ENCODE assay signal across 8 mouse cellular contexts in the genomic region with DNA sequence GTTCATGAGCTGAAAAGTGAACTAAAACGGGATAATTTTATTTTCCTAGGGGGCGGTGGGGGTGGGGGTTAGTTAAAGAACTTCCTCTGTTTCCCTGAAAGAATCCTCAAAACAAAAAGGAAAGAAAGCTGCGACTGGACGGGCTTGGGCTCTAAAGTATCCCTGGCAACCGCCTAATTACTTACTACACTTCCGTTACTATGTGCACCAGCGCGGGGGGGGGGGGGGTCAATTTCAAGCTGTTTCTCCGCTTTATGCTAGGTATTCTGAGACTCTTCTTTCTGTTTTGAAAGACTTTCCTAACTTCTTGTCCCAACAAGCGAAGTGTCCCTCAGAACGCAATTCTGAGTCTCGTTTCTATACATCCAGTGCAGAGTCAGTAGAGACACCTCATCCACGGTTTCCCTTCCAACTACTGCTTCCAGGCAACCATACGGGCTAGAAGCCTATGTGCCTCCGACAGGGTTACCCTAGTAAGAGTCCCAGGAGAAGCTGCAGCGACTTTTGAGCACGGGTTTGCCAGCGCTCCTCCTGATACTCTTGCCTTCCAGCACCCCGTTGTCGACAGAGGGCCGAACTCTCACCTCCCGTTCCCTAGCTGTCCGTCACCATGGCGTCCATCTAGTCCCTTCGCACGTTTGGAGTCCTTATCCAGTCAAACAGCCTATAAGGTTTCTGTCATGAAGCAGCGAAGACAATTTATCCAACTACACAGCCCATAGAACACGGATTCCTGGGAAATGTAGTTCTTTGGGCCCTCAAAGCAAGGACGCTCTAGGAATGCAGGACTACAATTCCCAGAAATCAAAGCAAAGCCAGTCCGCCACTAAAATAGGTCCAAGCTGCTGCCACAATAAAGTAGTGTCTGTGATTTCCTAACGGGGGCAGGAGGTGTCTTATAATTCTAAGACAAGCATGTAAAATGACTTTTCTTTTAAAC. TPM values are rescaled to one million over a fixed set of nuclear protein-coding genes. Genes with fewer than 3 reads are reported as not detected.
A peak's percentile ranks its signal among the peaks of the same experiment; 100 is the strongest.
DNase-seq lines count a peak whose midpoint lies in the region; ATAC-seq and TF ChIP-seq lines count a peak whose summit lies in the region.

No protein-coding gene starts in this region.

- 2% methylated on average over 31 of the region's 31 CpGs for WGBS in embryonic facial prominence, embryonic 13.5 days
- under 1% methylated on average over 31 of the region's 31 CpGs for WGBS in kidney, adult 2 months
- WGBS in limb, embryonic 12.5 days: 2% methylated on average over 31 of the region's 31 CpGs
- WGBS in midbrain, embryonic 15.5 days: under 1% methylated on average over 31 of the region's 31 CpGs
- WGBS in spleen, adult 2 months: 26% methylated on average over 31 of the region's 31 CpGs

- peak overlapping the region; percentile 81 for H3K9ac ChIP-seq in embryonic facial prominence, embryonic 13.5 days
- H3K9ac ChIP-seq in limb, embryonic 12.5 days (replicated peaks): peak overlapping the region; percentile 65
- peak overlapping the region; percentile 66 for H3K9ac ChIP-seq in midbrain, embryonic 15.5 days

- no peaks in the 10 kb centered on the region for H3K9me3 ChIP-seq in embryonic facial prominence, embryonic 13.5 days
- H3K9me3 ChIP-seq in limb, embryonic 12.5 days: no peaks in the 10 kb centered on the region
- H3K9me3 ChIP-seq in midbrain, embryonic 15.5 days: no peaks in the 10 kb centered on the region

- H3K27ac ChIP-seq in embryonic facial prominence, embryonic 13.5 days: peak overlapping the region; percentile 91
- H3K27ac ChIP-seq in kidney, adult 2 months (ENCODE audit: insufficient read depth, low read depth, low read length): peak overlapping the region; percentile 68
- peak overlapping the region; percentile 87 for H3K27ac ChIP-seq in limb, embryonic 12.5 days
- H3K27ac ChIP-seq in midbrain, embryonic 15.5 days: peak overlapping the region; percentile 96
- peak overlapping the region; percentile 48; the same call in 1 of the 2 replicates for H3K27ac ChIP-seq in spleen, adult 2 months (ENCODE audit: insufficient read depth, low read length)

- no peaks in the 10 kb centered on the region for H3K36me3 ChIP-seq in embryonic facial prominence, embryonic 13.5 days
- no peaks in the 10 kb centered on the region for H3K36me3 ChIP-seq in kidney, adult 2 months (ENCODE audit: control insufficient read depth, insufficient read depth, low read length)
- no peaks in the 10 kb centered on the region for H3K36me3 ChIP-seq in limb, embryonic 12.5 days
- no peaks in the 10 kb centered on the region for H3K36me3 ChIP-seq in midbrain, embryonic 15.5 days (replicated peaks)
- no peaks in the 10 kb centered on the region for H3K36me3 ChIP-seq in spleen, adult 2 months (ENCODE audit: control insufficient read depth, insufficient read depth, low read length)

- peak; percentile 94 for DNase-seq in A20 (ENCODE audit: low read depth, low spot score)
- peak; percentile 48 for DNase-seq in adrenal gland, postnatal 25 days
- DNase-seq in heart, adult 18-20 months: peak; percentile 93 to 95
- peak; percentile 98 for DNase-seq in kidney, adult 2 months
- DNase-seq in spleen, adult 2 months (ENCODE audit: low read depth in 1 of 2, low spot score in 2 of 2): peak; percentile 38 to 45

- H3K4me1 ChIP-seq in embryonic facial prominence, embryonic 13.5 days: peaks cover 9% of the 10 kb centered on the region; the same call in 1 of the 2 replicates
- no peaks in the 10 kb centered on the region; the same call in 1 of the 2 replicates for H3K4me1 ChIP-seq in kidney, adult 2 months (ENCODE audit: control insufficient read depth, insufficient read depth, low read length)
- peaks cover 9% of the 10 kb centered on the region; the same call in 1 of the 2 replicates for H3K4me1 ChIP-seq in limb, embryonic 12.5 days (replicated peaks)
- peaks cover 12% of the 10 kb centered on the region for H3K4me1 ChIP-seq in midbrain, embryonic 15.5 days
- peaks cover 7% of the 10 kb centered on the region; the same call in 1 of the 2 replicates for H3K4me1 ChIP-seq in spleen, adult 2 months (ENCODE audit: control insufficient read depth, insufficient read depth, insufficient read length)

- H3K4me3 ChIP-seq in embryonic facial prominence, embryonic 13.5 days: peak overlapping the region; percentile 75
- H3K4me3 ChIP-seq in kidney, adult 2 months (ENCODE audit: insufficient read depth, low read depth, low read length): peak overlapping the region; percentile 97
- peak overlapping the region; percentile 68 for H3K4me3 ChIP-seq in limb, embryonic 12.5 days (replicated peaks)
- peak overlapping the region; percentile 75 for H3K4me3 ChIP-seq in midbrain, embryonic 15.5 days
- H3K4me3 ChIP-seq in spleen, adult 2 months (ENCODE audit: extremely low read depth, insufficient read depth, insufficient read length): peak overlapping the region; percentile 69

- peak overlapping the region; percentile 66 for H3K4me2 ChIP-seq in embryonic facial prominence, embryonic 13.5 days
- H3K4me2 ChIP-seq in limb, embryonic 12.5 days: peak overlapping the region; percentile 67
- H3K4me2 ChIP-seq in midbrain, embryonic 15.5 days: peak overlapping the region; percentile 71

- peak; percentile 43 for TF ChIP-seq POLR2A in kidney, adult 2 months (IDR thresholded peaks at IDR 0.05; ENCODE audit: low read depth, low read length)
- TF ChIP-seq POLR2A in spleen, adult 2 months (IDR thresholded peaks at IDR 0.05; ENCODE audit: low read depth, low read length): no peak

- no peak for TF ChIP-seq CTCF in kidney, adult 2 months (conservative IDR thresholded peaks at IDR 0.05; ENCODE audit: insufficient read depth, insufficient read length, low read depth, low read length)
- no peak for TF ChIP-seq CTCF in spleen, adult 2 months (IDR thresholded peaks at IDR 0.05; ENCODE audit: extremely low read depth, insufficient read depth, insufficient read length, insufficient replicate concordance)

- H3K27me3 ChIP-seq in embryonic facial prominence, embryonic 13.5 days: peaks cover 5% of the 10 kb centered on the region; the same call in 1 of the 2 replicates
- H3K27me3 ChIP-seq in kidney, adult 2 months (replicated peaks; ENCODE audit: control insufficient read depth, insufficient read depth, low read length): no peaks in the 10 kb centered on the region
- no peaks in the 10 kb centered on the region for H3K27me3 ChIP-seq in limb, embryonic 12.5 days
- H3K27me3 ChIP-seq in midbrain, embryonic 15.5 days (replicated peaks): no peaks in the 10 kb centered on the region
- peaks cover 2% of the 10 kb centered on the region; the same call in 1 of the 2 replicates for H3K27me3 ChIP-seq in spleen, adult 2 months (ENCODE audit: control insufficient read depth, insufficient read depth, low read length)

- peak; percentile 96 for ATAC-seq in embryonic facial prominence, embryonic 13.5 days (ENCODE audit: insufficient number of reproducible peaks, insufficient read depth, low FRiP score, low TSS enrichment, low read depth)
- peak; percentile 97 for ATAC-seq in limb, embryonic 12.5 days (ENCODE audit: insufficient number of reproducible peaks, insufficient read depth, low FRiP score, low TSS enrichment, low read depth)
- ATAC-seq in midbrain, embryonic 15.5 days (replicated peaks): peak; percentile 99

RNA-seq across cellular contexts. Expression of a gene that starts 4.0 kb away (rescaled TPM):
- total RNA-seq in adrenal gland, postnatal 25 days (2021): not detected in 2 replicates
- not detected in 2 replicates for polyA plus RNA-seq in embryonic facial prominence, embryonic 13.5 days (2015; fragmentation: Nextera tagmentation; extraction: Ambion mirVana)
- not detected for total RNA-seq in heart, adult 18-20 months (2021)
- not detected in 2 replicates for polyA plus RNA-seq in kidney, adult 2 months (2012; rRNA removed)
- polyA plus RNA-seq in limb, embryonic 12.5 days (2016; fragmentation: Nextera tagmentation; extraction: Ambion mirVana): not detected in 2 replicates
- not detected in 2 replicates for polyA plus RNA-seq in midbrain, embryonic 15.5 days (2015; fragmentation: Nextera tagmentation; extraction: Ambion mirVana)
- not detected in 2 replicates for polyA plus RNA-seq in spleen, adult 2 months (2012; rRNA removed)

RNA-seq across cellular contexts. Expression of a gene that starts 20.7 kb away (rescaled TPM):
- not detected in 2 replicates for total RNA-seq in adrenal gland, postnatal 25 days (2021)
- 0.10 and 0.12 TPM in 2 replicates for polyA plus RNA-seq in embryonic facial prominence, embryonic 13.5 days (2015; fragmentation: Nextera tagmentation; extraction: Ambion mirVana)
- total RNA-seq in heart, adult 18-20 months (2021): not detected
- polyA plus RNA-seq in kidney, adult 2 months (2012; rRNA removed): not detected in 2 replicates
- polyA plus RNA-seq in limb, embryonic 12.5 days (2016; fragmentation: Nextera tagmentation; extraction: Ambion mirVana): 0.34 and 0.51 TPM in 2 replicates
- polyA plus RNA-seq in midbrain, embryonic 15.5 days (2015; fragmentation: Nextera tagmentation; extraction: Ambion mirVana): 0.10 and 0.15 TPM in 2 replicates
- 0.06 and 0.12 TPM in 2 replicates for polyA plus RNA-seq in spleen, adult 2 months (2012; rRNA removed)

RNA-seq across cellular contexts. Expression of a gene that starts 20.8 kb away (rescaled TPM):
- 28.3 and 30.4 TPM in 2 replicates for total RNA-seq in adrenal gland, postnatal 25 days (2021)
- polyA plus RNA-seq in embryonic facial prominence, embryonic 13.5 days (2015; fragmentation: Nextera tagmentation; extraction: Ambion mirVana): 59.5 and 68.3 TPM in 2 replicates
- total RNA-seq in heart, adult 18-20 months (2021): 100 to 1,000 TPM in 1 of 2 experiments, 10 to 100 TPM in 1; 99.7 to 110 TPM
- 8.1 and 12.6 TPM in 2 replicates for polyA plus RNA-seq in kidney, adult 2 months (2012; rRNA removed)
- polyA plus RNA-seq in limb, embryonic 12.5 days (2016; fragmentation: Nextera tagmentation; extraction: Ambion mirVana): 57.7 and 58.1 TPM in 2 replicates
- polyA plus RNA-seq in midbrain, embryonic 15.5 days (2015; fragmentation: Nextera tagmentation; extraction: Ambion mirVana): 42.6 and 46.4 TPM in 2 replicates
- polyA plus RNA-seq in spleen, adult 2 months (2012; rRNA removed): 0.54 and 0.62 TPM in 2 replicates

RNA-seq across cellular contexts. Expression of a gene that starts 49.7 kb away (rescaled TPM):
- total RNA-seq in adrenal gland, postnatal 25 days (2021): 18.7 and 20.0 TPM in 2 replicates
- polyA plus RNA-seq in embryonic facial prominence, embryonic 13.5 days (2015; fragmentation: Nextera tagmentation; extraction: Ambion mirVana): 8.8 and 10.2 TPM in 2 replicates
- 1 to 10 TPM; 9.4 TPM for total RNA-seq in heart, adult 18-20 months (2021)
- 10.6 and 10.8 TPM in 2 replicates for polyA plus RNA-seq in kidney, adult 2 months (2012; rRNA removed)
- polyA plus RNA-seq in limb, embryonic 12.5 days (2016; fragmentation: Nextera tagmentation; extraction: Ambion mirVana): 11.3 and 12.6 TPM in 2 replicates
- 6.2 and 6.6 TPM in 2 replicates for polyA plus RNA-seq in midbrain, embryonic 15.5 days (2015; fragmentation: Nextera tagmentation; extraction: Ambion mirVana)
- polyA plus RNA-seq in spleen, adult 2 months (2012; rRNA removed): 8.6 and 9.9 TPM in 2 replicates

Comparison
In these comparisons a context has a peak if more than half of its experiments do, and no peak if none do; other contexts are left out.
1. Peak in every context shown above with its lines: DNase-seq, ATAC-seq, H3K4me3 ChIP-seq and H3K27ac ChIP-seq.
2. DNase-seq: peak in every context shown above with its lines; median percentile 98 in kidney, adult 2 months; 94 in A20; 94 in heart, adult 18-20 months; 48 in adrenal gland, postnatal 25 days; 42 in spleen, adult 2 months.